Mouse (Mus musculus): ENCODE measurements around the gene Cerk.

The Cerk gene

GRCm38 (mm10) chr15:86089991-86090529 lies 95.9 kb downstream of the Cerk start:
- DNase-seq (ENCODE audit: low spot score) = peak; percentile 70

All from embryo, embryonic 10.5 days (tissue).